Mouse (Mus musculus) CH12.LX (cell line): ENCODE data around the gene Lbp.

Source experiments
- BHLHE40 ChIP-seq: IDR thresholded peaks from 2 replicates; pipeline ENCODE4 v1.6.1; 2011; ENCODE audit warnings: mild to moderate bottlenecking, low read depth, low read length, improper control_type of control experiment
- ETS1 ChIP-seq: conservative IDR thresholded peaks from 2 replicates; pipeline ENCODE4 v1.6.1; 2012; ENCODE audit warnings: low read depth, mild to moderate bottlenecking, inconsistent platforms, low read length, improper control_type of control experiment, moderate library complexity
- JUN ChIP-seq: IDR thresholded peaks from 2 replicates; pipeline ENCODE4 v1.6.1; 2011; ENCODE audit warnings: low read depth, mild to moderate bottlenecking, low read length, improper control_type of control experiment, moderate library complexity; ENCODE audit not compliant: insufficient read depth
- POLR2A ChIP-seq: IDR thresholded peaks from 2 replicates; pipeline ENCODE4 v1.6.1; 2011; ENCODE audit warnings: low read depth, mild to moderate bottlenecking, improper control_type of control experiment, low read length
- ZC3H11A ChIP-seq: IDR thresholded peaks from 2 replicates; pipeline ENCODE4 v1.6.1; 2012; ENCODE audit warnings: low read depth, mild to moderate bottlenecking, inconsistent platforms, low read length, improper control_type of control experiment

DNA sequence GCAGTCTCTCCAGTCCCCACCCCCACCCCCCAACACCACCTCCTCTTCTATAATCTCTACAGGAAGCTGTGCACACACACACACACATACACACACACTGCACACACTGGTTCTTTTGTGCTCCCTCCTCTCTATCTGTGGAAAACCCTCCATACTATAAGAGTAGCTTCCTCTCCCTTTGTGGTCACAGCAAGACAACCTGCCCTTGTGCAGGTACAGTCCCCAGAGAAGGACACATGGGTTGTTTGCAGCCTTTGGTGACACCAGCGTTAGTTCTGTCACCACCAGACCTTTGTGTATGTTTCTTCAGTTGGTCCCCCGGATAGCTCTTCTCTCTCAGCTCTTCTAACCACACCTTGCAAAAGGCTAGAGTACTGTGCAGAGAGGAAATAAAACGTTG, 16.6 kb downstream of the Lbp start:
- TF ChIP-seq POLR2A (no peak), ZC3H11A (no peak), JUN (no peak), BHLHE40 (no peak), ETS1 (no peak)
